Mouse (Mus musculus) cerebellum, postnatal 36 days (tissue): ENCODE measurements at regions not wholly inside any gene's neighbourhood (a gene's known extent, or its start where the extent isn't known, plus 50 kb on each side); places are given as distances from the start of the nearest gene placed in this dataset.

Experiments
- DNase-seq, 2 experiments: peaks; one replicate each; pipeline ENCODE4 v3.0.0; 2021 to 2022; ENCODE audit warnings: mixed read lengths in 2 of 2

DNA sequence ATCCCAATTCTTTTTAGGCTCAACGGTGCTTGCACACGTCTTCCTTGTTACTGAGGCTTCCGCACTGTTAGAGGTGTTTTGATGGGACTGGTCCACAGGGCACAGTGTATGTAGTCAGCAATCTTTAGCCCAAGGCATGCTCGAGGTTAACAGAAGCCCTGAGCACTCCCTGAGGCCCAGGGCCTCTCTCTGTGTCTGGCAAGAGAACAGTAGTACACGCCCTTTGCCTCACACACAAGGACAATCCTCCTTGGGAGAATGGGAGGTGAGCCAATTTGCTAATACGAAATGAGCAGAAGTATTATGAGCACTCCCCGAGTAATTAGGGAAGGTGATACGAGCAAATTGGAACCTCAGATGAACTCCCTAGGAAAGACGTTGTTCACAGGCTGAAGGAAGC lies 136.5 kb upstream of the Arglu1 start:
- no peak for DNase-seq

DNA sequence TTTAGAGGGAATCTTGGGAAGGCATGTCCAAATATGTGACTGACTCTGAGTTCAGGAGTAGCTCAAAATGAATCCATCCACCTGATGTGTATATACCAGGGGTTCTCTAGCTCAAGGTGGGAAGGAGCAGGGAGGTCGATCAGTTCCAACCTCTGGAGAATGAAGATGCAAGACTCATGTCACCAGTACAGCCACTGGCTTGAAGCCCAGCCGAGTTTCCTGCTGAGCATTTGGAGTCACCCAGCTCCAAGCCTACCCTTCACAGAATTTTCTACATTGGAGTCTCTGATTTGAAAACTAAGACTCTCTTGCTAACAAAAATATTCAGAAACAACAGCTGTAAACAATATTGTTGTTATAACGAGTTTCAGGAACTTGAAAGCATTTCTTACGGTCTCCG lies 134.6 kb upstream of the Arglu1 start:
- no peak for DNase-seq

DNA sequence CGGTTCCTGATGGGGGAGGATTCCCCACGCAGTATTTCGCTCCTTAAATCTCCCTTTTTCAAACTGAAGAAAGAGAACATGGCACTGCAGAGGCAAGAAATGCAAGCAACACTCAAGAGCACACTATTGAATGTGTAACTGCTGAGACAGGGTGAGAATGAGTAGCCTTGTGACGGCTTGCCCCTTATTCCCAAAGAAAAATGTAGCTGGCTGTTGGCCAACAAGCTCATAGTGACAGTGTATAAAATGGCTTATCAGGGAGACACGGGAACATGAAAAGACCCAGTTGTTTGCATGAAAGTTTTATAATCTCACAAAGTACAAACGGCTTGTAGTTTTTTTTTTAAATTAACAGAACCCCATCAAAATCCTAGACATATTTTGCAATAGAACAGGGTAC lies 130.8 kb upstream of the Arglu1 start:
- DNase-seq = no peak

DNA sequence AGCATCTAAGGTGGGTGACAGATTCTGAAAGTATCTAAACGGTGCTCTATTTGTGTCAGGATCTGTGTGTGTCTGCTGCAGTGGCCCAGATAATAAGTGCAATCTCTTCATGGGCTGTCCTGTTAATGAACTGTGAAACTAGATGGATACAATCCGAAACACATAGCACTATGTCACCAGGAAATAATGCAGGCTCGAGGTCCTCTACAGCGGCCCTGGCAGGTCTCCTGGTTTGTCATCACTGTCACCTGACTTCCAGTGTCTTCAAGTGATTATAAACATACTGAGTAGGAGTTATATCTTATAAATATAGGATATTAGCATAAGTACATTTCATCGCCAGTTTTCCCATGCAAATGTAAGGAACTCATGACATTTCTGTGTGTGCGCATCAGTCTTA lies 130.3 kb upstream of the Arglu1 start:
- no peak for DNase-seq

DNA sequence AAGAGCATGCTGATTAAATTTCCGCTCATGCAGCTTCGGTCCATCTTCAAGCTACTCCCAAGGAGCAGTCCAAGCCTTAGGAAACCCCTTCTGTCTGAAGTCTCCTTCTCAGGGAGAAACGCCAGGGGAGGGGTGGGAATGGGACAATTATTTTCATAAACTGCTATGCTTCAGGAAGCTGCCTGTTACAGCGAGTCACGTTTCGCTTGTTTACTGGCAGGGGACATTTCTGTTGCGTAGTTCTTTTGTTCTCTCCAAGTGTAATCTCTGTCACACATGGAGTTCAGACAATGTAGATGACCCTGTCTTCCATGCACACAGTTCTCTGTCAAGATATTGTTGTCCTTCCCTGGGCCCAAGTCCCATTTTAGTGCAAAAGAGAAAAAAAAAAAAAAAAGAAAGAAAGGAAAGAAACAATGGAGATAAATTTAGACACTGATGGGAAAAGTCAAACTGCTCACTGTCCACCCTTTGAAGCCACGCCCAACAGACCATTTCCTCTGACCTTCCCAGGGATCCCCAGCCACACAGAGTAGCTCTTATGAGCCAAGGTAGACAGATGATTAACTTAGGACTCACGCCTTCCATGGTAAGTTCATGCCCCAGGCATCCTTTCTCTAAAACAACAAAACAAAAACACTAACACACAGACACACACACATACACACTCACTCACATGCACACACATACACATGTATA lies 129.1 kb upstream of the Arglu1 start:
- DNase-seq = no peak

DNA sequence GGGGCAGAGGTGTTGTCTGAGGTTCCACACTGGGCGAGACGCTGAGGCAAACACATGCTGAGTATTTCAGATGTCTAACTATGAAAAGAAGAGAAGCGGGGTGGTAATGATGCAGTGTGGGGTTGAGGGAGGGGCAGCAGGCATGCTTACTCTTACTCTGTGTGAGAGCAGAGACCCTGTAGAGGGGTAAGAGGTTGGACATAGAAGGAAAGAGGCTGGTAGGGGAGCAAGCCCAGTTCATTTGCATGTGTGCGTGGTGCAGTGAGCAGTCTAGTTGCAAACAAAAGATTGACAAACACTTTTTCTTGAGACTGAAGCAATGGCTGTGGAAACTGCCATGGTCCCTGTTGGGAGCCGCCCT lies 122.5 kb upstream of the Arglu1 start:
- no peak for DNase-seq

DNA sequence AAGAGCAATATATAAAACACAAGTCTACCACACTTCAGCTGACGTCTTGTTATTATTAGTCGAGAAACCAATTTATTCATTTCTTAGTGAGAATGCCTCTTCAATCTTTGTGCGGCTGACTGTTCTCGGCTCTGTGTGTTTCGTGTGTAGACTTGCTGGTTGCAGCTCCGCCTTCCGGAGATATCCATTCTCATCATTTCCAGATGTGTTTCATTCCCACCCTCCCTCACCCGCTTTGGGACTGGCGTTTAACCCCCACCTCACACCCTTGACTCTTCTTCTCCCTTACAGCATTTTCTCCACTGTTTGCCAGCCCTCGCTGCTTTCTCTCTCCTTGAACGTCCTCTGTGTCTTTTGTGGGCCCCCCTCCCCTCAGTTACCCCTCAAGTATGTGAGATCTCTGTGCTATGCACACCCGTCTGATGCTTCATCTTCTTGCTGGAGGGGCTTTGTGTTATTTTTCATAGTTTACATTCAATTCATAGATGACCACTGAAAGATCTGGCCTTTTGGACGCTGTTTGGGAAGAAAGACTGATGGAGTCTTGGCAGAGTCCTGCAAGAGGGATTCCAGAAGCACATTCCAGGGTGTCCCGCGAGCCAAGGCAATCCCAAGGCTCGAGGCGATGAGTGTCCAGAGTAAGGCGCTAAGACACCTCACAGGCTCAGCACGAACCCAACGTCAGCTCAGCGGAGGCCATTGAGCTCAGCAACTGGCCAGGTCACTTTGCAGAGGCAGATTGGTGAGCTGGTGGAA lies 121.9 kb upstream of the Arglu1 start:
- DNase-seq = no peak

DNA sequence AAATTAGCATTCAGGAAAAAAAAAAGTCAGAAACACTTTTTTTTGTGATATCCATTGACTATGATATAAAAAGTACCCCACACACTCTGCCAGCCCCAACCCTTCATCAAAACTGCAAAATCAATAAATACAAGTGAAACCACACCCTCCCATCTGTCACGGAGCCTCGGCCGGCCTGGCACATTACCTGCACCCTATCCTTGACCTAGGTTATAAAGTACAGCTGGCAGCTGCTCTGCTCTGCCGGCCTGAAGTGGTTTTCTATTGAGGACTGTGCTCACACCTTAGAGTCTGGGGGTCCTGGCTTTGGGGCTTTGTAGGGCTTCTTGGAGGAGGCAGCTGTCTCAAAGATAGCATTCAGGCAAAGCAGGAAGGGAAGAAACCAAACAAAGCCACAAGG lies 120.6 kb upstream of the Arglu1 start:
- DNase-seq = no peak

DNA sequence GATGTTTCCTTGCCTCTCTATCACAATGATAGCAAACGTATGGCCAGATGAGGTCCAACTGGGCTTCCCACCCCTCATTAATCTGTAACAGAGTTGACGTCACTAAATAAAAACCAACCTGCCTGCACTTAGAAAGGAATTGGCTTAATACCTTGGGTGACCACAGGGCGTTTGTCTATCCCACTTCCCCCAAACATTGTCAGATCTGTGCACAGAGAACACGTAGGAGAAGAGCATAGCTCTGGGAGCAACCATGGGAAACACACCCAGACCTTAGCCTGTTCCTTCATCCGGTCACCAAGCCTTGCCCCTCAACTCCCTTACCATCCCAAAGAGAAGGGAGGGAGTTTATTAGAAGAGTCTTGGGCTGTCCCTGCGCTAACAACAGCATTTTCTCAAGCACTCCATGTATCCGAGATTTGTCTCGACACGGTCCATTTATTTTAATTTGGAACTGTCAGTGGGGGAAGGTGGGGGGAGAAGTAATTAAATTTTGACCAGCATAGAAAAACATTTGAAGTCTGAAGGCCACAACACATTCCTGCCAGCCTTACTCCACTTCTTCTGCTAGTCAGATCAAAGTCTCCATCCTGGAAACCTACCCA lies 119.6 kb upstream of the Arglu1 start:
- no peak for DNase-seq

DNA sequence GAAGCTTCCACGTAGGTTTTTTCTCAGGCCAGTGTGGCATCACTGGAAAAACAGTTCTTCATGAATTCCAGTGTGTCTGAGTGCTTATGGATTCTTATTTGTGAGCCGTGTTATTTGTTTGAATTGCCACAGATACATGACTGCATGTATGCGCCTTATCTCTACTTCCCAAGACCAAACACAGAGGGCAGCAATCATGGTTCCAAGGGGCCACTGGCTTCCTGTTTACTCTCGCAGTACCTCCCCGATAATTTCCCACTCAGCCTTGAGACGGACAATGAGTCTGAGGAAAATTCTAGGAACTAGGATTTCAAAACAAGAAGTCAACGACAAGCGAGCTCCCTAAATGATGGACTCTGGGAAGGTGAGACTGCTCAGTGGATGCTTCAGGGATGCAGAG lies 119.0 kb upstream of the Arglu1 start:
- no peak for DNase-seq

DNA sequence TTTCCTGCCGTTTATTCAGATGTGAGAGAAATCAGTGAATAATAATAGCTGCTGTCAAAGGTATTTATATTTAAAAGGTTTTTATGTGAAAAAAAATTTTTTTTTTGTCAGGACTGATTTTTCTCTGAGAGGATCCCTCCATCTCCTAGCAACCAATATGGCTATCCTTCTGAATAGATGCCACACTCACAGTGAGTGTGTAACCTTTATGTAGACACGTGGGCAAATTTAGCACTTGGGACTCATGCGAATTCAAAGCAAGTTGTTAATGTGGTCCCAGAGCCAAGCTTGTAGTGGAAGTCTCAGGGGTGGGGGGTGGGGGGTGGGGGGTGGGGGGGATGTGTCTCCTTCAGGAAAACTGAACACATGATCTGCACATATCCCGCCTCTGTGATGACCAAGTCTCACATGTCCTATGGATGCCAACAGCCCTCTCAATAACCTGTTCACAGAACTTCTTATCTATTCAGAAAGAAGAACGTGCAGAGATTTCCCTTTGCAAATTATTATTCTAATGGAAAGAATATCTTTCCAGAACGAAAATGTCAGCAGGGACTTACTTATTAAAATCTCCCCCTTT lies 112.5 kb upstream of the Arglu1 start:
- DNase-seq = no peak

DNA sequence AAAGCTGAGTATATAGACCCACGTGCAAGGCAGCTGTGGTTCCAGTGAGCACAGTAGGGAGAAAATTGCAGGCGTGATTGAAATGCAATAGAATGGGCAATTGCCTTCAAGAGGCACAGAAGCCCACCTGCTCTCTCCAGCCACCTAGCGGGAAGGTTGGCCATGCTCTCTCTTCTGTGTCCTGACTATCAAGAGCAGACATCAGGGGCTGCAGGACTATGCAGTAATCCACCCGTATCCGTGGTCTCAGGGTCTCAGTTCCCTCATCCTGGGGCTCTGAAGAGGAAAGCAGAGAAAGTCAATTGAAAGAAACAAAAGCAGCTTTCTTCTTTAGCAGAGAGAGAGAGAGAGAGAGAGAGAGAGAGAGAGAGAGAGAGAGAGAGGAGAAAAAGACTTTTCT lies 112.0 kb upstream of the Arglu1 start:
- DNase-seq = no peak

DNA sequence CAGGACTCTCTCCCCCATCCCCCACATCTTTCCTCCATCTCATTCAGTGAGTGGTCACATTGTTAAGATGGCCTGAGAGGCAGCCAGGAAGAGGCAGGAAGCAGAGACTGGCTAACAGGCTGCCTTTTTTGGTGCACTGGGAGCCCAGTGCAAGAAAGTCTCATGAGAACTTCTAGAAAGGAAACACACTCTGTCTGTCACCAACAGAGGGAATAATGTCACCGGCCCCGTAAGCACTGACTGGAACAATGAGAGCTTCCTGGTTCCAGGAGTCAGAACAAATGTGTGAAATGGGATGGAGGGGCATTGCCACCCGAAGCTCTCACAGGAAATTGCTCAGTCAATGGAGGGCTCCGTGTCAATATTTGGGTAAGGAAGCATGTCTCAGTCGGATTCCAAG lies 111.3 kb upstream of the Arglu1 start:
- DNase-seq = no peak

DNA sequence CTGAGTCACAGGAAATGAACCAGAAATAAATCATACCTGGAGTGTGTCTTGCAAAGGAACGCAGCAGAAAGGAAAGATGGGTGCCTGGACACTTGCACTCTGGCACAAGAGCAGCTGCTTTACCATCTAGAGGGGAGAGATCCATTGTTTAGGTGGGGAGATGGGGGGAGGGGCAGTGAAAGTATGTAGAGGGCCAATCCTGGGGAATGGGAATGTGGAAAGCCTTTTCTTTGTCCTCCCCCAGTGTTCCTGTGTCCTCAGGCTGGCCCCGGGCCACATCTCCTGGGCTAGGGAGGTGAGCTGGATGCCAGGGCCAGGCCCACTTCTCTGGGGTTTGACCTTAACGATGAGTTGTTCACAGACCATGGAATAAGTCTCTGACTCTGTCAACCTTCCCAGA lies 107.2 kb upstream of the Arglu1 start:
- no peak for DNase-seq

DNA sequence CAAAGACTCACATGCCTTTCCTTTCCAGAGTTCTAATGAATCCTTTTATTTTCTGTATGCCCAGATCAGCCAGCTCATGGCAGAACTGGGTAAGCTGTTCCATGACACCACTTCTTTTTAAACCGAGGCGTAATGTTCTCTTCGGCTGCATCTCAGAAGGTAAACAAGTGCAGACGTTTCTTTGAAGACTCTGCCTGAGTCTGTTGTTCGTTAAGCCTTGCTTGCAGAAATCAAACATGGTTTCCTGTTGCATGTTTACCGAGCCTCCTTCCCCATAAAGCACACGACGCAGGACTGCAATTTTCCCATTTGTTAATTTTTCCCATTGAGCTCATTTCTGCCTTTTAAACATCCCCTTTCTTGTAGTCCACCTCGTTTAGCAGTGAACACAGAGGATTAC lies 106.6 kb upstream of the Arglu1 start:
- no peak for DNase-seq

DNA sequence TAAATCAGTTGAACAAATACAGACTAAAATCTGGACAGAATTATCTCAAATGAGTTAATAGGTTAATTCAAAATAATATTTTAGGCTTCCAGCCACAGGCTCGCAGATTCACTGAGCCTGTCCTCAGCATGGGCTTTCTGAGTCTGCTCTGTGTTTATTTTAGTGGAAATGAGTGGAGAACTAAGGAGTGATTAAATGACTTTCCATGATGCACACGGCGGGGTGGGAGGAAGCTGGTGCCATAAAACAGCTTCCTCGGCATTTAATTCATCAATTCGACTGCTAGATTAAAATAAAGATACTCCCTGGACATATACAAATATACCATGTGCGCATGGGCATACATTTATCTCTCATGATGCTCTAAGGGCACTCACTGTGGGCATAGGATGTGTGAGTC lies 104.4 kb upstream of the Arglu1 start:
- DNase-seq = no peak

DNA sequence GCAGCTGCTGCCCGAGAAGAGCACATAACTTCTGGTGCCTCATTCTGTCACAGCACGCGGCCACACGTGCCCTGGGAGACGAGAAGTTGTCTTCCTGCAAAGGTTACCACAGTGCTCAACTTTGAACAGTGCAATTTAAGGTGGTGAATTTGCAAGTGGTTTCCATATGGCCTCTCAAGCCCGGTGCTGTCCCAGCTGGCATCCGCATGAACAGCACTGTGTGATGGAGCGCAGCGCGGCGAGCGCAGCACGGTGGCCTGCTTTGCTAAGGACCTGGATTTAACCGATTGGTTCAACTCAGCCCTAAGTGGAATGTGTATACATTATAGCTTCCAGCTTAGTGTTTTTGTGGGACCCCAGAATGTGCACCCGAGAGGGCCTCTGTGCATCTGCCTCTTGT lies 89.6 kb upstream of the Arglu1 start:
- no peak for DNase-seq

DNA sequence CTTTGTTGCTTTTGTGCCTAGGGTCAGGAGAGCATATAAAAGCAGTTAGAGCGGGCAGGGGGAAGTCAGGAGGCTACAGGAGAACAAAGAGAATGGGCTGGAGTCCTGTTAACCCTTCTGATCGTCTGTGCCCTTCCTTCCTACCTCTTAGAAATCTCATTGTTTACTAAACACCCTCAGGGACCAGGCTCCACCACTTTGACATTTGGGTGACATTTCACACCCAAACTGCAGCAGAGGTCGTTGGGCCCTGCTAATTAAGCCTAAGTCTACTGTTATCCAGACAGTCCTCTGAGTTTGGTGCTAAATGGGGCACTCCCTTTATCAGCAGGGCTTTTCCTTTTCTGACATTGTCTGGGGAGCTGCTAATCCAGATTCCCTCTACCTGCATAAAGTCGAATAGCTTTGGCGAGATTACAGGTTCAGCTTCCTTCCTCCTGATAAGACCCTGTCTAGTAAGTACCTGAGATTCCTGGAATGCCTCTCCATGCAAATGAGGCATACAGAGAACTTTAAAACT lies 84.2 kb upstream of the Arglu1 start:
- no peak for DNase-seq

DNA sequence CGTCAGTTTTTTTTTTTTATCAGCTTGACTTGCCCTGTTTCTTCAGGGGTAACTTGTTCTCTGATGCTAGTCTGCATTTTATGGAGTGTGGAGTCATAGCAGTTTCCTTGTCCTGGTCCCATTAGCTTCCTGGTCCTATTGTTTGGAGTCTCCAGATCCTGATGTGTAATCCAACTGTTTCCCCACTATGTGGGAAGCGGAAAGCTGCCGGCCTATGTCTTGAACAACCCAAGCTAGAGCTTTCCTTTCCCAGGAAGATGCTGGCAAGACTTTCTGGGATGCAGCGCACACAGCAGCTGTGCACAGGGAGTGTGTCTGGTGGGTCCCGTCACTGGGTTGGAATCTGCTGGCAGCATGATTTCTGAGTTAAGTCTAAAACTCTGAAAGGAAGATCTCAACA lies 82.1 kb upstream of the Arglu1 start:
- DNase-seq = no peak

DNA sequence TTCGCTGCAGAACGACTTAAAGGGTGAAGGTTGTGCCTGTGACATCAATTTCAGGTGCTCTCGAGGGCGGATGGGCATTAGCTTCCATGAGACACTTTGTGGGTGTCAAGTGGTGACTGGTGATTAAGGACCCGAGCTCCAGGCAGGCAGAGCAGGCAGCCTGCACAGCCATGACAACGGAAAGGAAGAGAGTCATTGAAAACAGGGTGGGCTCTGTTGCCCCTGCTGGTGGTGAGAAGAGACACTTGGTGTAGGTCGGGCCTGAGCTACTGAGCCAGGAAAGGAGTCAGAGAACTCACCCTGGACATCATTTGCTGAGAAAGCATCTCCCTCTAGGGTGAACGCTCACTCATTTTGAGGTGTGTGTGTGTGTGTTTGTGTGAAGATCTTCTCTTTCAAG lies 80.1 kb upstream of the Arglu1 start:
- no peak for DNase-seq

DNA sequence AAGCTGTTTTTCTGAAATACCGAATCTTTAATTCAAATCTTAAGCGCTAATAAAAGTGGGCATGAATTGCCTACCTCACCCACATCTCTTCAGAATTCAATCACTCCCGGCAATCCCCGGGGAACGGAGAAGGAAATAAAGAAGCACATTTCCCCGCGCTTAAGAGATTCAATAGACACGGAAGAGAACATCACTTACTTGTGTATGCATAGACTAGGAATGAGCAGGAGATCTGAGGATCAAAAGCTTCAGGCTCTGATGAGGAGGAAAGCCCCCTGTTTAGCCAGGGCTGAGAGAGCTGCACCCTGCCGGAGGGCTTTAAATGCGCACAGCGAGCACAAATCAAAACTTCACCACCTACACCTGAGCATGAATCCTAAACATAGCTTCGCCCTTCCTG lies 72.0 kb upstream of the Arglu1 start:
- DNase-seq = no peak

DNA sequence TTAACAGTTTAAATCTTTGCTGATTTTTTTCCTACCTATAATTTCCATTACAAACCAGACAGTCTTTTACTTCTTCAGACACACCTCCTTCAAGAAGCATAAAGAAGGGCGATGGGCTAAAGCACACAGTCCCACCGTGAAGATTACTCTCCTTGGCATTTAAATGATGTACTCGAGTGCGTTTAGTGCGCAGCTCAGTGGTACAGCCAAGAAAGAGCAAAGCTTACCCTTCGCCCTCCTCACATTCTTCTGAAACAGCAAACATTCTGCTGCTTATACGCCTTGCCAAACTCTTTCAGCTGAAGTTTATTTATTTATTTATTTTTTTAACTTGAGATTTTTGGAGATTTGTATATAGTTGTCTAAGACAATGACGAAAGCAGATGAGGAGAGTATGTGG lies 68.0 kb upstream of the Arglu1 start:
- DNase-seq = no peak

DNA sequence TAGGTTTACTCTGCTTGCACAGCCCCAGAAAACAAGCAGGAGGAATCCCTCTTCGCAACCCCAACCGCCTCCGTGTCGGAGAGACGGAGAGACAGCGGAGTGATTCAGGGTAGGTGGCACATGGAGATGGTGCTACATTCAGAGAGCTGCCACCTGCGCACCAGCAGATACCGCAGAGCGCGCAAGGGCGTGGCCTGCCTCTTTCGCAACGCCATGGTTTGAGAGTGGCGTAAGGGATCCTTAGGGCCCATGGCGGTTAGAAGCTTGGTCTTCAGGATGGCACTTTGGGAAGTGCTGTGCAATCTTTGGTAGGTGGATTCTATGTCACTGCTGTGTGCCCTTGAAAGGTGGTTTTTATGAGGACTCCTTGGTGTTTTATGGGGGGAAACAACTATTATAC lies 60.9 kb upstream of the Arglu1 start:
- DNase-seq = no peak

DNA sequence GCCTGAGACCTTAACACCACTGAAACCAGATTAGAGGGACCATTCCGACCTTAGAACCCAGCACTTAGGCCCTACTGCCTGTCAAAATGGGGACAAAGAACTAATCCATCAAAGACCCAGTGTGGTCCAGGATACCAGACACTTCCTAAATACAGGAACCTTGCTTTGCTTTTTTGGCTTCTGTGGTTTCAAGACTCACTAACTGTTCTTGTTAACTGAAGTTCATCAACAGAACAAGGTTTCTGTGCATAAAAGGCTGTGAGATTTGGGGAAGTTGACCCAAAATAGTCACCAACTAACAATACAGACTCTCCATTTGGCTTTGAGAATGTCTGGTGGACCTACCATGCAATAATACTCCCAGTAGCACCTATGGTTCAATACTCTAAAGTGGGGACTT lies 56.4 kb upstream of the Arglu1 start:
- no peak for DNase-seq
